Mouse (Mus musculus) intestine, postnatal 0 days (tissue): ENCODE data around the gene Emc9. TPM values are rescaled to one million over a fixed set of nuclear protein-coding genes. Genes with fewer than 3 reads are reported as not detected.
A peak's percentile ranks its signal among the peaks of the same experiment; 100 is the strongest.

ENCODE experiments used
- ATAC-seq: fragments of 200-750 bp; cut with Nextera tagmentation; 2 replicates; pipeline ENCODE4 v1.8.0; 2017; ENCODE audit warnings: mild to moderate bottlenecking, moderate TSS enrichment, moderate library complexity
- H3K27ac ChIP-seq: fragments of 300-500 bp; sonication (generic); 2 replicates; pipeline ENCODE4 v1.5.1; 2014; ENCODE audit warnings: mild to moderate bottlenecking, low read depth, low read length, moderate library complexity
- H3K27me3 ChIP-seq: fragments of 300-500 bp; sonication (generic); replicated peaks from 2 replicates; pipeline ENCODE4 v1.6.1; 2014; ENCODE audit warnings: low read length, mixed read lengths; ENCODE audit not compliant: control insufficient read depth, insufficient read depth
- H3K36me3 ChIP-seq: fragments of 300-500 bp; sonication (generic); 2 replicates; pipeline ENCODE4 v1.6.1; 2014; ENCODE audit warnings: mild to moderate bottlenecking, moderate library complexity; ENCODE audit not compliant: control insufficient read depth, insufficient read depth
- H3K4me1 ChIP-seq: fragments of 300-500 bp; sonication (generic); replicated peaks from 2 replicates; pipeline ENCODE4 v1.6.1; 2014; ENCODE audit warnings: antibody characterized with exemption, low read length, mixed read lengths; ENCODE audit not compliant: control insufficient read depth, insufficient read depth
- H3K4me2 ChIP-seq: fragments of 300-500 bp; sonication (generic); replicated peaks from 2 replicates; pipeline ENCODE4 v1.6.1; 2014; ENCODE audit warnings: low read depth, mild to moderate bottlenecking, moderate library complexity
- H3K4me3 ChIP-seq: fragments of 300-500 bp; sonication (generic); 2 replicates; pipeline ENCODE4 v1.5.1; 2014; ENCODE audit warnings: low read depth, low read length
- H3K9ac ChIP-seq: fragments of 300-500 bp; sonication (generic); 2 replicates; pipeline ENCODE4 v1.6.1; 2014; ENCODE audit warnings: mild to moderate bottlenecking, low read depth, low read length
- H3K9me3 ChIP-seq: fragments of 300-500 bp; sonication (generic); 2 replicates; pipeline ENCODE4 v1.6.1; 2016; ENCODE audit warnings: mixed run types; ENCODE audit not compliant: control insufficient read depth
- CTCF ChIP-seq: sonication (generic); IDR thresholded peaks from 2 replicates; pipeline ENCODE4 v1.5.1; 2016; ENCODE audit warnings: low read depth, mild to moderate bottlenecking, control low read depth, antibody characterized with exemption, moderate library complexity
- WGBS: fragments of 180-500 bp; shearing (Covaris S2); extraction: QIAGEN DNeasy Blood & Tissue Kit; methylation state at CpG from one replicate; pipeline ENCODE4 v1.1.7; 2014; 5-methylcytosine and 5-hydroxymethylcytosine counted together
- polyA plus RNA-seq: library from polyadenylated mRNA; unstranded; fragments of >200 nt; fragmentation: Nextera tagmentation; extraction: Ambion mirVana; gene quantifications from 2 replicates; pipeline ENCODE4 v1.2.1, GENCODE M21; 2015

Emc9 gene
- polyA plus RNA-seq, 1 experiment from 2014 or later = 21.6 TPM

DNA sequence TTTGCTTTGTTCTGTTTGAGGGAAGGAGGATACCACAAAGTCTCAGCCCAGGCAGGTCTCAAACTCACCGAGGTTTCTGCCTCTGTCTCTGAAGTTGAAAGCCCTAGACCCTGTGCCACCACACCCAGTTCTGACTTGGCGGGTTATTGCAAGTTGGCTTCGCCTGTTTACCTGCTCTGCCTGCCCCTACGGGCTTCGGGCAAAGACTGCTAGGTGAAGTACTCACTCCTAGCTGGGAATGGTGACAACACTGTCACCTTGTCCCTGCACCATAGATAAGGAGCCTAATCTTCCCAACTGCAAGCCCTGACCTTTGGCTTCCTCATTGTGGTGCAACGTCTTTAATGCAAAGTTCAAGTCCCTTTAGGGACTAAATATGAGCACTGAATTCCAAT, 461 bp upstream of the Emc9 start:
- no peaks in the 10 kb centered on the region for H3K27me3 ChIP-seq
- H3K4me3 ChIP-seq = peak overlapping the region; percentile 59; the same call in 1 of the 2 replicates
- H3K9me3 ChIP-seq = no peaks in the 10 kb centered on the region
- TF ChIP-seq CTCF = no peak
- no peak overlapping the region for H3K9ac ChIP-seq
- ATAC-seq = peak; percentile 77
- peak overlapping the region; percentile 50; the same call in 1 of the 2 replicates for H3K27ac ChIP-seq
- peak overlapping the region; percentile 86 for H3K4me2 ChIP-seq
- 22% methylated on average over 6 of the region's 6 CpGs for WGBS
- no peaks in the 10 kb centered on the region for H3K4me1 ChIP-seq
- H3K36me3 ChIP-seq = peaks cover 37% of the 10 kb centered on the region

- peak overlapping the region; percentile 59 for H3K4me3 ChIP-seq
- H3K36me3 ChIP-seq = peaks cover 41% of the 10 kb centered on the region
- peak overlapping the region; percentile 86 for H3K4me2 ChIP-seq
- 46% methylated on average over 5 of the region's 5 CpGs for WGBS
- H3K4me1 ChIP-seq = no peaks in the 10 kb centered on the region
- H3K9me3 ChIP-seq = no peaks in the 10 kb centered on the region
- H3K9ac ChIP-seq = 0 out of 2 replicates have a peak overlapping the region, but pooled peaks have one; percentile 57
- TF ChIP-seq CTCF = no peak
- H3K27ac ChIP-seq = no peak overlapping the region
- no peak for ATAC-seq
- H3K27me3 ChIP-seq = no peaks in the 10 kb centered on the region
These were observed 800 bp downstream of the Emc9 start for GRCm38 (mm10) chr14:55584303-55584701.

GRCm38 (mm10) chr14:55581981-55582681, 3.0 kb downstream of the Emc9 start:
- WGBS = 62% methylated on average over 9 of the region's 9 CpGs
- 0 out of 2 replicates have a peak, but pooled peaks cover 4% of the 10 kb centered on the region for H3K4me1 ChIP-seq
- no peak overlapping the region for H3K27ac ChIP-seq
- H3K4me3 ChIP-seq = no peak overlapping the region
- H3K36me3 ChIP-seq = peaks cover 24% of the 10 kb centered on the region; the same call in 1 of the 2 replicates
- H3K9me3 ChIP-seq = no peaks in the 10 kb centered on the region
- peak; percentile 61 for TF ChIP-seq CTCF
- no peak for ATAC-seq
- no peak overlapping the region for H3K4me2 ChIP-seq
- no peak overlapping the region for H3K9ac ChIP-seq
- H3K27me3 ChIP-seq = no peaks in the 10 kb centered on the region

DNA sequence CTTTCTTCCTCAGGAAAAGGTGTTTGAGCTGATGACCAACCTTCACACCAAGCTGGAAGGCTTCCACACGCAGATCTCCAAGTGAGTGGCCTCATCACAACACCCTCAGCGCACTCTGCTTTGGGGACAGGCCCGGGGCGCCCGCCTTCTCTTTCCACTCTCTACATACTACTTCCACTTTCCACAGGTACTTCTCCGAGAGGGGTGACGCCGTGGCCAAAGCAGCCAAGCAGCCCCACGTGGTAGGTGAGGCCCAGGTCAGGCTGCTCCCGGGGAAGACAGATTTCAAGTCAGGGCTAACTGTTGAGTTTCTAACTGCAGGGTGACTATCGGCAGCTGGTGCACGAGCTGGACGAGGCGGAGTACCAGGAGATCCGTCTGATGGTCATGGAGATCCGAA, 4.4 kb downstream of the Emc9 start:
- no peak overlapping the region for H3K4me2 ChIP-seq
- WGBS = 93% methylated on average over 16 of the region's 16 CpGs
- H3K9me3 ChIP-seq = no peaks in the 10 kb centered on the region
- no peak overlapping the region for H3K27ac ChIP-seq
- H3K36me3 ChIP-seq = peaks cover 20% of the 10 kb centered on the region; the same call in 1 of the 2 replicates
- TF ChIP-seq CTCF = no peak
- no peaks in the 10 kb centered on the region for H3K27me3 ChIP-seq
- no peak for ATAC-seq
- H3K4me1 ChIP-seq = 0 out of 2 replicates have a peak, but pooled peaks cover 4% of the 10 kb centered on the region
- no peak overlapping the region for H3K9ac ChIP-seq
- H3K4me3 ChIP-seq = no peak overlapping the region

DNA sequence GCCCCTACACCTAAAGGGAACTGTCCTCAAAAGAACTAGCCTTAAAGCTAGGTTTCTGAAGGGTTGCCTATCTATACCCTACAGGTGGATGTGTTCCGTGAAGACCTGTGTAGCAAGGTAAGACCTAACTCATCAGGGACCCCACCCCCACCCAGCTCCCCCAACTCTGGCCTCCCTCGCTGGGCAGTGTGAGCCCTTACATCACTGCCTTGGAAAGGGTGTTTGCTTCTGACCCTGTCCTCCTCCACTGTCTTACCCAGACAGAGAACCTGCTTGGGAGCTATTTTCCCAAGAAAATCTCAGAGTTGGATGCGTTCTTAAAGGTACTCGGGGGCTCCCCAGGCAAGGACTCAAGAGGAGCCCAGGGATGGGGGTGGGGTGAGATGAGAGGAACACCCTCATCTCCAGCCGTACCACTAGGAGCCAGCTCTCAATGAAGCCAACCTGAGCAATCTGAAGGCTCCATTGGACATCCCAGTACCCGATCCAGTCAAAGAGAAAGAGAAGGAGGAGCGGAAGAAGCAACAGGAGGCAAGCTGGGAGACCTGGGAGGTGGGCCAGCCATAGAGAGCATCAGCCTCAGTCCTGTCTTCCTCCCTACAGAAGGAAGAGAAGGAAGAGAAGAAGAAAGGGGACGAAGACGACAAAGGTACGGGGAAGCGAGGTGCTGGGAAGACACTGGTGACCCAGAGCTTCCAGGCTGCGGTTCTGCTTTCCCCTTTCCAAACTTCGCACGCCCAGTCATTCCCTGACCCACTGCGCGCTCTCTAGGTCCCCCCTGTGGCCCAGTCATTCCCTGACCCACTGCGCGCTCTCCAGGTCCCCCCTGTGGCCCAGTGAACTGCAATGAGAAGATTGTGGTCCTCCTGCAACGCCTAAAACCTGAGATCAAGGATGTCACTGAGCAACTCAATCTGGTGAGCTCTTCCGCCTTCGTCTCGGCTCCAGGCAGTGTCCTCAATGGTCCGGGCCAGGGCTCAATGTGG, 5.3 kb downstream of the Emc9 start:
- Histone ChIP-seq H3K9me3 (no peaks in the 10 kb centered on the region), H3K27me3 (no peaks in the 10 kb centered on the region), H3K9ac (no peak overlapping the region), H3K4me1 (0 out of 2 replicates have a peak, but pooled peaks cover 4% of the 10 kb centered on the region), H3K27ac (no peak overlapping the region), H3K36me3 (peaks cover 20% of the 10 kb centered on the region; the same call in 1 of the 2 replicates), H3K4me3 (no peak overlapping the region), H3K4me2 (0 out of 2 replicates have a peak overlapping the region, but pooled peaks have one; percentile 81)
- TF ChIP-seq CTCF = no peak
- 89% methylated on average over 23 of the region's 23 CpGs for WGBS
- ATAC-seq = no peak
